Mouse (Mus musculus): ENCODE data around the gene Hipk2. TPM values are rescaled to one million over a fixed set of nuclear protein-coding genes. Genes with fewer than 3 reads are reported as not detected.
A peak's percentile ranks its signal among the peaks of the same experiment; 100 is the strongest.

Hipk2 gene
- total RNA-seq, 2 experiments from 2014 or later, result 54.6 to 55.5 TPM

- no peak for DNase-seq
- intact Hi-C loops (cut with DNase I), result no loop called here
These were observed 160.1 kb downstream of the Hipk2 start for GRCm38 (mm10) chr6:38715881-38716280.

DNA sequence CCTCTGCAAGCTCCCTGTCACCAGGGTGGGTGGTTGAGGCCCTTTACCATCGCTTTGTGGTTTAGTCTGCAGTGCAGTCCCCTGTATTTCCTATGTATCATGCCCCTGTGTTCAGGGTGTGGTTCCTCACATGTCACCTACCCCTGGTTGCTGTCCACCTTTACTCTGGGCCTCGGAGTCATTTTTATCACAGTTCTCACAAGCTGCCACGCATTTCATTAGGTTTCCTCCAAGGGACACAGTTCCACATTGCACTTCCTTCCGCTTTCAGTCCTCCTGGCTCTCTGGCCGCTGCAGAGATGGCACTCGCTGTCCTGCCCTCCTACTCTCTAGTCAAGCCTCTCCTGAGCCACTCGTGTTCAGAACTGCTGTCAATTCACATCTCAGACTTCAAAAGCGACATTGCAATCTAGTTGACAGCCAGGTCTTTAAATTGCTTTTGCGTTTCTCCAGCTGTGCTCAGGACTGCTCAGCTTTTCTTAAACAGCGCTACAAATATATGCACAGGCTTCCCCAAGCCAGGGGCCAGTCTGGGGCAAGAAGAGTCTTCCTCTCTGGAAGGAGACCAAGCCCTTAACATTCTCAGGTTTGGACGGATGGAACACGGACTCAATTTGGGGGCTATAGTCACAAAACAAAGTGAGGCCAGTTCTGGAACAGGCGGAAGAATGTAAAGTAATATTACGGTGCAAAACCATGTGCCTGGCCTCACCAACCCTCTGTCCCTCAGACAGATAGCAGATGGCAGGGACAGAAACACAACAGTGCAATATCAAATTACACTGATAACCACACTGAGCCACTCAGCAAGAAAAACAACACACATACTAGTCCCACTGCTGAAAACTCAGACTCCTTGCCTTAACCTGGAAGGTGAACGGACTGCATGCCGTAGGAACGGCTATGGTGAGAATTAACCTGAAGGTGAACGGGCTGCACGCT is 161.7 kb downstream of the Hipk2 start:
- no peak for DNase-seq
- intact Hi-C loops (cut with DNase I), result no loop called here

- intact Hi-C loops (cut with DNase I), result no loop called here
- DNase-seq, result no peak
These were observed 165.5 kb downstream of the Hipk2 start for GRCm38 (mm10) chr6:38710449-38710848.

DNA sequence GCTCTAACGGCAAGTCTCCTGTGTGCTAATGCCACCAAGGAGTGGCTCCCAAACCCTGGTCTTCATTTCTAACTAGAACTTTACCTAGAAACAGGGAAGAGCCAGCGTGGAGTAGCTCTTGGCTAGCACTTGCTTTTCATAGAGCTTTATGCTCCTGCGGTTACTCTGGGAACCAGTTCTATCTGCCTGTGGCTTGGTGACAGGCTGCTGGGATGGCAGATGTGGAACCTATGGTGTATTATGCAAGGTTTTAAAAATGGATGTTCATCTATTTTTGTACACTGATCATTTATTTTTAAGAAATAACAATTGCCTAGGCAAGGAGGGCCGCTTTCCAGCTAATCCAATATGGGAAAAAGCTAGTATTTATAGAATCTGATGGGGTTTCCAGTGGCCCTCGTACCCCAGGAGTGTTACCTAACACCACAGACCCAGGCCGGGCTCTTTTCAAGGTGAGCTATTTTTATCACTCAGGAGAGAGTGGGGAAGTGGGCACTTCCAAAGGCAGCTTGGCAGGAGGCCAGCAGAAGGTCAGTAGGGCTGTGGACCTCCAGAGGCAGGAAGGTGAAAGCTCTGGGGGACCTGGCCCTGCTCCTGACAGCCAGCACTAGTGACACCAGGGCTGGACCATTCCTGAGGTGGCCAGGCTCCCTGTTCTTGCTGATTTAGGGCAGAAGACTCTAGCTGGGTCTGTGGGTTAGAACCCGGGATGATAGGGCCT is 171.5 kb downstream of the Hipk2 start:
- intact Hi-C loops (cut with DNase I), result no loop called here

GRCm38 (mm10) chr6:38703526-38703925 is 172.4 kb downstream of the Hipk2 start:
- DNase-seq, result no peak
- intact Hi-C loops (cut with DNase I), result no loop called here

More for the DNA sequence above, 171.5 kb downstream of the Hipk2 start:
- DNase-seq, result no peak

DNA sequence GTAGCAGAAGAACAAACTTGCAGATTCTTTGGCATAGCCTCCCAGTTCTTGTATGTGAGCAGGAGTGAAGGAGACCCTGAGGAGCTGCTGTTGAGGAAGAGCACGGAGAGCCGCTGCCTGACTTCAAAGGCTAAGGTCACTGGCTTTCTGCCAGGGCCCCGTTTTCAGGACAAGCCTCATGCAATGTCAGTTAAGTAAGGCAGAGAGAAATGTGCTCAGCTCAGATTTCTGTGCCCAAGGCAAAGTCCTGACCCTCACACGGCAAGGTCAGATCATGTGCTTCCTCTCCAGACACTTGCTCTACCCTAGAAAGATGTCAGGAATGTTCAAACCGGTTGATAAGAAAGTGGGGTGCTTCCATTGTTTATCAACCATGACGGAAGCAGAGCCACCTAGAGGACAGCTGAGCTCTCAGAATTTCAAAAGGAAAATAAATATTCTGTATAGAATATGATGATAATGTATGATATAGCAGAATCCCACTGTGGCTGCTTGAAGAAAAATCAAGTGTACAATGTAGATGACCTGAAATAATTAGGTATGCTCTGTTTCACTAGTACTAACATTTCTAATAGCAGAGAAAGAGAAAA is 173.1 kb downstream of the Hipk2 start:
- intact Hi-C loops (cut with DNase I), result no loop called here
- DNase-seq, result no peak

GRCm38 (mm10) chr6:38701421-38701820 is 174.5 kb downstream of the Hipk2 start:
- DNase-seq, result no peak
- intact Hi-C loops (cut with DNase I), result no loop called here

GRCm38 (mm10) chr6:38698233-38698889 is 177.6 kb downstream of the Hipk2 start:
- DNase-seq, result no peak
- intact Hi-C loops (cut with DNase I), result no loop called here

- intact Hi-C loops (cut with DNase I), result no loop called here
- no peak for DNase-seq
These were observed 179.4 kb downstream of the Hipk2 start for GRCm38 (mm10) chr6:38696570-38696969.

GRCm38 (mm10) chr6:38695380-38696054 is 180.4 kb downstream of the Hipk2 start:
- DNase-seq, result peak; percentile 86
- intact Hi-C loops (cut with DNase I), result loop anchor here (2.0 kb wide), 1 partner anchor 43 kb away; no protein-coding TSS in a partner anchor

DNA sequence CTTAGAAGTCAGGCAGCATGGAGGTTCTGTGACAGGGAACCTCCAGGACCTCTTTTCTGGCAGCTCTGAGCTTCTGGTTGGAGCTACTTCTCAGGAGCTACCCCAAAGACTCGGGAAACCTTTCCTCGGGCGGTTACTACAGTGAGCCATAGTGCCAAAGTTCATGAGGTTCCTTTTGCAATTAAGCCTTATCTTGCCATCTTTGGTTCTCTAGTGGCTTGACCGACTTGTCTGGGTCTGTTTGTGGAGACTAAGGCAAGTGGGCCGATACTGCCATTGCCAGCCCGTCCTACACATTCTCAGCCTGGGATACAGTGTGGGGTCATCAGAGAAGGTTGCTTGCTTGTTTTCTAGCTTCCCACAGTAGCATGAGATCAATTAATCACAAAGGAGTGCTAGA is 183.4 kb downstream of the Hipk2 start:
- intact Hi-C loops (cut with DNase I), result no loop called here
- no peak for DNase-seq

- DNase-seq, result no peak
- intact Hi-C loops (cut with DNase I), result no loop called here
These were observed 184.9 kb downstream of the Hipk2 start for GRCm38 (mm10) chr6:38691052-38691451.

DNA sequence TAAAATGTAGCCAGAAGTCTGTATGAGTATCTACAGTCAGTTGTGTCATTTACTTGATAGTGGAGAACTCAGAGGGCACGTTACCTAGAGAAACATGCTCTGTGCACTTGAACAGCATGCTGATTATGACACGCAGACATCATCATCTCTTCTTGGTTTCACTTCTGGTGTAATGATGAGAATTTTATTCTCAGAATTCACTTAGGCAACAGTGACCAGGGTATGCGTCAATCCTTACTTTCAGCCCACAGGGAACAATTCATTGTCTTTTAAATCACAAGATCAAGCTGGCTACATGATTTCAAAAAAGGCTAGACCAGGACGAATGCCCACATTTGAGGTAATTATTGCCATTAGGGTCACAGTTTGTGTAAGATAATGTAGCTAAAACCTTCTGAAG is 185.3 kb downstream of the Hipk2 start:
- intact Hi-C loops (cut with DNase I), result no loop called here
- no peak for DNase-seq

GRCm38 (mm10) chr6:38688841-38689240 is 187.1 kb downstream of the Hipk2 start:
- peak; percentile 30 for DNase-seq
- intact Hi-C loops (cut with DNase I), result no loop called here

DNA sequence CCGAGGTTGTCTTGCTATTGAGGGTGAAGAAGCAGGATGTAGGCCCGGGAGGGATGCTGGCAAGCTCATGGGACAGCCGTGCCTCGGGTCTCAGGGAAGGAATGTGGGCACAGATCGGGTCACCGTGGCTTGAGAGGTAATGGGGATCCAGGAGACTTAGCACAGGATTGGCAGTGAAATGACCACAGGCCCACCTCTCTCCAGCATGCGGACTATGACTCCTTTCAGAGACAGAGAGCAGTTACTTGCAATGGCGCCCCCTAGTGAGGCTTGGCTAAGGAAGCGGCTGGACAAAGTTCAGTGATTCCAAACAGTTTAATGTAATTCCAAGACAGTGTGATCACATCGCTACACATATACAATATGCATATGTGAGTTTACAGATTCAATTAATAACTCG is 188.7 kb downstream of the Hipk2 start:
- intact Hi-C loops (cut with DNase I), result no loop called here
- DNase-seq, result peak; percentile 57

GRCm38 (mm10) chr6:38682532-38682931 is 193.4 kb downstream of the Hipk2 start:
- intact Hi-C loops (cut with DNase I), result no loop called here
- DNase-seq, result no peak

- no peak for DNase-seq
- intact Hi-C loops (cut with DNase I), result no loop called here
These were observed 198.3 kb downstream of the Hipk2 start for GRCm38 (mm10) chr6:38677629-38678028.

DNA sequence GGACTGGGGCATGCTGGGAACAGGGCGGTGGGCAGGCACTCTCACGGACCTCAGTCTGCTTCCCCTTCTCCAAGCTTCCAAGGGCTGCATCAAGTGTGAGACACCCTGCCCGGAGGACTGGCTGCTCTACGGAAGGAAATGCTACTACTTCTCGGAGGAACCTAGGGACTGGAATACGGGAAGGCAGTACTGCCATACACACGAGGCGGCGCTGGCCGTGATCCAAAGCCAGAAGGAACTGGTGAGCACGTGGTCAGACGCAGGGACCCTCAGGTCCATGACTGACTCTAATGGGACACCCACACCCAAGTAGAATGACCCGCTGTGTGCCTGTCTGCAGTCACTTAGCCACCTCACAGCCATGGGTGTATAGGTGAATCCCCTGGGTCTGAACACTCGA is 199.2 kb downstream of the Hipk2 start:
- intact Hi-C loops (cut with DNase I), result no loop called here
- DNase-seq, result no peak

DNA sequence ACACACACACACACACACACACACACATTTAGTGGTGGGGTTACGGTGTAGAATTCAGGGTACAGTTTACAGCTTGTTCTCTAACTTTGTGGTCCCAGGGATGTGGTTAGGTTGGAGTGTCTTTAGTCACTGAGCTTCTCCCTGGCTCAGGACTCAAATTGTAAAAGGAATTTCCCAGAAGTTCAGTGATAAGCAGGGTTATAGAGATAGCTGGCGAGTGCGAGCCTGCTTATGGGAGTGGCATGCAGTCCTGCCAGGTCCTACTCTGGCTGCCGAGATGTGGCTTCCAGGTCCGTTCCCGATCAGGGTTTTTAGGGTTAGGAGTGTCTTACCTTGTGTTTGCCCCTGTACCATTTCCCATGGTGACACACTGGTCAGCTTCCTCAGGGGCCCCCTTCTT is 199.7 kb downstream of the Hipk2 start:
- DNase-seq, result no peak
- intact Hi-C loops (cut with DNase I), result no loop called here

- intact Hi-C loops (cut with DNase I), result no loop called here
- DNase-seq, result no peak
These were observed 204.0 kb downstream of the Hipk2 start for GRCm38 (mm10) chr6:38672011-38672410.
